Mouse (Mus musculus) kidney, adult 9 months (tissue): Measurements from ENCODE around the gene Kmt2d.
"Not testable (repeated sequence)": the region's sequence is repeated elsewhere in the genome, so short reads cannot be mapped to it uniquely, and the experiment has no call there.

Experiments used
- DNase-seq: peaks from one replicate; pipeline ENCODE4 v3.0.0; 2022

Kmt2d gene

DNA sequence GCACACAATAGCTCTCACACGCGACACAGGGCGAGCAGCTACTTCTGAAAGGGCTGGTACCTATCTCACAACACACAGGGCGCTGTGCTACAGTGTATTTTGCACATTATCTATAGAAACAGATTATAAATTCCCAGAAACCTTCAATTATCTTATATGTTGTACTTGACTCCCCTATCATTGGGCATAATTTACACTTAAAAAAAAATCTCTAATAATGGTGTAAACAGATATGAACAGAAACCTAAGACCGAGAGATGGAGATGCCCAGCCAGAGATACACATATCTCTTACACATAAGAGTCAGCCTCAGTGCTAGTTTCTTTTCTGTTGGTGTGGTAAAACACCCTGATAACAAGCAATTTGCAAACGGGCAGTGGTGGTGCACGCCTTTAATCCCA is 43.4 kb downstream of the Kmt2d start:
- no peak for DNase-seq

DNA sequence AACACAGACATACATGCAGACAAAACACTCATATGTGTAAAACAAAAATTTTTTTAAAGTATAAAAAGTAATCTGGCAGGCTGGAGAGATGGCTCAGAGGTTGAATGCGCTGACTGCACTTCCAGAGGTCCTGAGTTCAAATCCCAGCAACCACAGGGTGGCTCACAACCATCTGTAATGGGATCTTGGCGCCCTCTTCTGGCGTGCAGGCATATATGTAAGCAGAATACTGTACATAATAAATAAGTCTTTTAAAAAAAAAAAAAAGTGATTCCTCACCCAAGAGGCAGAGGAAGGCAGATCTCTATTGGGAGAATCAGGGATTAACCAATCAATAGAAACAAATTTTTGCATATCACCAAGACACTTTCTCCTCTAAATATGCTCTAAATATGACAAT is 47.6 kb downstream of the Kmt2d start:
- DNase-seq = no peak

DNA sequence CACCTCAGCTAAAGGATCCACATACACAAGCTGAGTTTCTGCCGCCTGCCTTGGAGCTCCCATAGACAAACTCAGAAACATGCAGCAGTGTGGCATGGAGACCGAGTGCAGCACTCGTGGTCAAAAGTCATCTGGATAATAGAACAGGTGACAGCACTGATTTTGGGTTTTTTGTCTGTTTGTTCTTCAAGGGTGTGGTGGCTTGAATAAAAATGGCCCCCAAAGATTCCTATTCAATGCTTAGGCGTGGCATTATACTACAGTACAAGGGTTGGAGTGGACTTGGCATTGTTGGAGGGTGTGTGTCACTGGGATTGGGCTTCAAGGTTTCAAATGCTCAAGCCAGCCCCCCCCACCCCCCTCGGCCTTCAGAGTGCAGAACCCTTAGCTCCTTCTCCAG is 48.9 kb downstream of the Kmt2d start:
- DNase-seq = no peak

DNA sequence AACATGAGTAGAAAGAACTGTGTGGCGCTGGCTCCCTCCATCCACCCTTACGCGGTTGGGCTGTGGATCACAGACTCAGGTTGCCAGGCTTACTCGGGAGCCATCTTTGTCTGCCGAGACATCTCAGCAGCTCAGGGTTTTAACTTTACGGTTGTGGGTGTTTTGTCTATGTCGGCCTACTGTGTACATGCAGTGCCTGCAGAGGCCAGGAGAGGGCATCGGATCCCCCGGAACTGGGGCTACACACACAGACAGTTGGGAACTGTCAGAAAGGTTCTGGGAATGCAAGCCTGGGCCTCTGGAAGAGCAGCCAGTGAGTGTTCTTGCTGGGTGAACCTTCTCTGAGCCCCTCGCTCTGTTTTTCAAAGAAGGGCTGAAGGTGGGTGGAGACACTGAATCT is 49.6 kb downstream of the Kmt2d start:
- DNase-seq = no peak

DNA sequence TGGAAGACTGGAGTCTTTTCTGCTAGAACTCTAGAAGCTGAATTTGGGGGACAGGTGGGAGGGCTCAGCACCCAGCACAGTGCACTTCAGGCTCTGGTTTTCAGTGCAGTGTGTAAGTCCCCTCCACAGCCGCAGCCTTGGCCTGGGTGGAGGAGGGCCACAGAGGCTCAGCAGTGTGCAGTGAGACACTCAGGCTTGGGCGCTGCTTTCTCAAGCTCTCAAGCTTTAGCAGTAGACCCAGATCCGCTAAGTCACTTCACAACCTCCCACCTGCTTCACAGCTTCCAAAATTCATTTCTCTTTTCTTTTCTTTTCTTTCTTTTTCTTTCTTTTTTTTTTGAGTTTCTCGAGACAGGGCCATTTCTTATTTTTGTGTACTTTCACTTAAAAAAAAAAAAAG is 50.1 kb downstream of the Kmt2d start:
- DNase-seq = no peak

DNA sequence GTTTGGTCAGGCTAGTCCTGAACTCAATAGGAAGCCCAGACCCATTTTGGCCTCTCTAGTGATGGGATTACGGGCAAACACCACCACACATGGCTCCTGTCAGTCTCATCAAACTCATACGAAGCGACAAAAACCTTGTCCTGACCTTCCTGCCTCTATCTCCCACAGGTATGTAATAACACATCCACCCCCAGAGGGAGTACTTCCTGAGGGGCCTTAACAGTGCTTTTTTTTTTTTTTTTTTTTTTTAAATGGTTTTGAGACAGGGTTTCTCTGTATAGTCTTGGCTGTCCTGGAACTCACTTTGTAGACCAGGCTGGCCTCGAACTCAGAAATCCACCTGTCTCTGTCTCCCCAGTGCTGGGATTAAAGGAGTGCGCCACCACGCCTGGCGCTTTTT is 52.8 kb downstream of the Kmt2d start:
- DNase-seq = no peak

DNA sequence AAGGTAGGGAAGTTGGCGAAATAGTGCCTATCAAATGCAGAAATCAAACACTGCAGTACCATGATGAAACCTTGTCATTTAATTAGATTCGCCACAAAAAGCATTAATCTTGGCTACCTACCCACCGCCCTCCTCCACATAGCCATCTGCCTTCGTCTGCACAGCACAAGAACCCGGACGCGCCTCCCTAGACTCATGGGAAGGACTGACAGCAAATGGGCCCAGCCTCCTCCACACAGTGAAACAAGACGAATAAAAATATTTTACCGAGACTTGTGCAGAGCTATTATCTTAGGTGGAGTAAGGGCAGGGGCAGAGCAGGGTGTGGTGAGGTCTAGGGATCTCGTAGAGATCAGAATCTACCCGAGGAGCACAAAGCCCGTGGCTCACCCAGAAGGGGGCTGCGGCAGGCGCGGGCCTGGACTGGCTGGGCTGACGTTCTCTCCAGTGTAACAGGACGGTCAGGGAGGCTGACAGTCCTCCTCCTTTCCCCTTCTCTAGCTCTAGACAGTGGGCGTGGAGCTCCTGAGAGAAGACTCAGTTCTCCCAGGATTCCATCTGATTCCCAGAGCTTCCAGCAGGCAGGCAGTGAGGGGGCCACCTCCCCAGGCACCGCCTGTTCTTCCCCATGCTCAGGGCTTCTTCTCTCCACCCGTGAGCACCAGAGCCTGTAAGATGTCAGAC is 58.1 kb downstream of the Kmt2d start:
- no peak for DNase-seq

DNA sequence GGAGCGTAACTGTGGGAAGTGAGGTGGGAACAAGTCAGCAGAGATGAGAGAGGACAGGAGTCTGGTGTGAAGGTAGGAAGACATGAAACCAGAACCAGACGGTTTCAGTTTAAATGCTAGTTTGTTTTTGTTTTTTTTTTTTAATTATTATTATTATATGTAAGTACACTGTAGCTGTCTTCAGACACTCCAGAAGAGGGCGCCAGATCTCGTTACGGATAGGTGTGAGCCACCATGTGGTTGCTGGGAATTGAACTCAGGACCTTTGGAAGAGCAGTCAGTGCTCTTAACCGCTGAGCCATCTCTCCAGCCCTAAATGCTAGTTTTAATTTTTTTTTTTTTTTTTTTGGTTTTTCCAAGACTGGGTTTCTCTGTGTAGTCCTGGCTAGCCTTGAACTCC is 60.8 kb downstream of the Kmt2d start:
- not testable (repeated sequence) for DNase-seq

DNA sequence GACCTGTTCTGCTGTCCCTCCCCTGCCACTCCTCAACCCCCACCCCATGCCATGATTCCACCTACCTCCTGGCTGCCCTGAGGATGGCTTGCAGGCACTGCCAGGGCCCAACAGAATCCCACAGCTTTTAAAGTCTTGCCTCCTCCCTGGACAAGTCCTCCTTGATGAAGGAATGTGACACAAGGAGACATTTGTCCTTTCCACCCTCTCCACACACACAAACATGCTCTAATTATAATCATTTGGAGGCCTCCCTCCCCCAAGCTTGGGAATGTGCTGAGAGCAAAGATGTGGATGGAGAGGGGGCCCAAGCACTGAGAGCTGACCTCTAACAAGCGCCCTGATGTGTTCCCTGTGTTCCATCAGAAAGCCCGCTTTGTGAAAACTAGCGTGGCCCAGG is 61.6 kb downstream of the Kmt2d start, which contains the start of gene Ddn:
TSS of gene Ddn (minus strand) at position 101 of the 400 bp plus-strand sequence.
- no peak for DNase-seq

DNA sequence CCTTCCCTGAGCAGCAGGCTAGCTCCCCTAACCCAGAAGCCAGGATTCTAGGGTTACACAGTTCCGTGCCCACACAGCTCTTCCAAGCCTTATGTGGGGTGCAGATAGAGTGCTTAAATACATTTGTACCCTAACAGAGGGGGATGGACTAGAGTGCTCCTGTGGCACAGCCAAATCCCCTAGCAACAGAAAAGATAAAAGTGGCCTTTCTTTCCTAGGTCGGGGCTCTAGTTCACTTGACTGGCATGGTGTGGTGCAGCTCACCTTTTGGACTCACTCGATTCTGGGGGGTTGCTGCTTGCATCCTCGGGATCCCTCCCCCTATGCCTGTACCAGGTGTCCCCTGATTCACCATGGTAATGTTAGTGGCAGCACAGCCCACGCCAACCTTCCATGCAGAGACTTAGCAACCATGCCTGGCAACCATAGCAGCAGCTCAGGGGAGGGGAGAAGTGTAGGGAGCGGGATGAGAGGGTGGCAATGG is 62.3 kb downstream of the Kmt2d start:
- DNase-seq = no peak

DNA sequence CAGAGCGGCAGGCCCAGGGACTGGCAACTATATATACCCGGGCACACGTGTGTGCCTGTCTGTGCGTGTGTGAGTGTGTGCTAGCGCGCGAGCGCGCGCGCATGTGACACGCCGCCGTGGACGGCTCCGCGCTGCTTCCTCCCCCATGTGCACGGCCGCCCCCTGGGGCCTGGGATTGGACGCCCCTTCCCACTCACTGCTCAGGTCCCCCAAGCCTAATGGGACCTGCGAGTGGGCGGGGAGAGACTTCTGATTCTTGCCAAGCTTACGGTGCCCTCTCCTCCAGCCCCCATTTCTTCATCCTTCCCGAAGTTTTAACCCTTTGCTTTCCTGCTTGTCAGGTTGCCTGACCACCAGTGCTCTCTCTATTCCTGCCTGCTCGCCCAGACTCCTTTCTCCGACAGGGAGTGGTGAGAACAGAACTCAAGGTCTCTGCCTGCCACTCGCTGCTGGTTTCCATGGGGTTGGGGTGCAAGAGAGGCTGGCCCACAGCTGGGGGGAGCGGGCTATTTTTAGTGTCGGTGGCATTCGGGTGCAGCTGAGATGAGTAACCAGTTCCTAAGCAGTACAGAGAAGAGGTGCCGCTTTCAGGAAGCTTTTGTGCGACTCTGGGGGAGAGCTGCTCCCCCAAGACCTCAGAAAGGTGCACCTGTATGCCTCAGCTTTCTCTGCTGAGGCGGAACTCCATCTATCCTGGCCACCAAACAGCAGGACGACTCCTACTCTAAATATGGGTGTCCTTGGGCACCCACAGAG is 62.9 kb downstream of the Kmt2d start:
- no peak for DNase-seq

DNA sequence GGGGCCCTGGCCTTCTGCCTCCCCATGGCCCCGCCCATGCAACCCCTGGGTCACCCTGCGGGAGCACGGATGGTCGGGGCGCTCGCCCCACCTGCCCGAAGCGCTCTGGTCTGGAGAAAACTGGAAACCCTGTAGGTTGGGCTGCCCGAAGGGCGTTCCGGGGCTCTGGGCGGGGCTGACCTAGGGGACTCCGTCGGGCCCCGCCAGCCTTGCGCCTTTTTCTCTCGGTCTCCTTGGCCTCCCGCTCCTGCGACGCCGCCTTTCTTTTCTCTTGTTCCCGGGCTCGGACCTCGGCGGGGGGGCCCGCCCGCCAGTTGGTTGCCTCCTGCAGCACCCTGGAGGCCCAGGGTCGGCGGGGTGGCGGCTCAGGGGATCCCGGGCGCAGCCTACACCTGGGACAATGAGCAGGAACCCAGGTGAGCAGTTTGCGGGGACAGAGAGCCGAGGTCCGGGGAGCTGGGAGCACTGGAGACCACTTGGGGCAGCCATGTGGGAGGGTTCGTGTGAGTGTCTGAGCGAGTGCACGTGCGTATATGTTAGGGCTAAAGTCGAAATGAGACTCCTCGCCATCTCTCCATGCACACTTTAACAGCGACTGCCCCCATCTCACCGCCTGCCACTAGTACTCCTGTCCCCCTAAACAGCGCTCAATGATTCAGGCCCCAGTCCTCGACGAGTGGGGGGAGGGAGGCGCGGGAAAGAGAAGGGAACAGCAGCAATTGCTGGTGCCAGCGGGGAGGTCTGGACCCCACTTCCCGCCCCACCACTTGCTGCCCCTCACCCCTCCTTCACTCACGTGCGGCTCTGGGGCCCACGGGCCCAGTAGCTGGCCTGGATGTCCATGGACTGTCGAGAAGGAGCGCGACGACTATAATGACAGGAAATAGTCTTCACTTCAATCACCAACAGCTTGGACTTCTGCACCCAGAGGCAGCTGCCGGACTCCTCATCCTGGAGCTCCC is 63.9 kb downstream of the Kmt2d start:
- no peak for DNase-seq

DNA sequence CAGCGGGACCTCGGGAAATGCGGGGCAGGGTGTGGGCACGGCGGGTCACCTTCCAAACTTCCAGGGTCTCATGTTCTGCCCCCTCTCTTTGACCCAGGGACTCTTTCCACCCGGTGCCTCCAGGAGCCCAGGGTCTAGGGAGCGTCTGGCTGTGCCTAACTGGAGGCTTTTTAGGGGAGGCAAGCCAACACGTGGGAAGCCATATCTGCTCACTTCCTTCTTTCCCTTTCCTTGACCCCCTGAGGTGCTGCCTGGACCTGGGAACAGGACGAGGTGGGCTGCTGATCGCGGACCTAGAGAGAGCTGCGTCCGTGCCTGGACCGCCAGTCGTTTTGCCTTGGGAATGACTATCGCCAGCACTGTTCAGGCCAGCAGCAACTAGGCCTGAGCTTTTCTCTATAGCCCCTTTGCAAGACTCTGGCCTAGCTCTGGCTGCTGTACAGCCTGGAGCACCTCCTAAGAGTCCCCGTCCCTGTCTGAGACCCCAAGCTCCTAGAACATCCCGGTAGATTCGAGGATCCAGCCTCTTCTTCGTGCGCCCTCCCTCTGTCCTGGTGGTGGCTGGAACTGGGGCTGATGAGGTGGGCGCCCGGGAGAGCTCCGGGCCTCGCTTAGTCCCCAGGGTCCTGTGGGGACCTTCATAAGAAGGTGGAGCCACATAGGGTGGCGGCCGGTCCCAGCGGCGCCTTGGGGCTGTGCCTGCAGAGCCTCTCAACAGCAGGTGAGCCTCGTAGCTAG is 64.8 kb downstream of the Kmt2d start:
- no peak for DNase-seq

DNA sequence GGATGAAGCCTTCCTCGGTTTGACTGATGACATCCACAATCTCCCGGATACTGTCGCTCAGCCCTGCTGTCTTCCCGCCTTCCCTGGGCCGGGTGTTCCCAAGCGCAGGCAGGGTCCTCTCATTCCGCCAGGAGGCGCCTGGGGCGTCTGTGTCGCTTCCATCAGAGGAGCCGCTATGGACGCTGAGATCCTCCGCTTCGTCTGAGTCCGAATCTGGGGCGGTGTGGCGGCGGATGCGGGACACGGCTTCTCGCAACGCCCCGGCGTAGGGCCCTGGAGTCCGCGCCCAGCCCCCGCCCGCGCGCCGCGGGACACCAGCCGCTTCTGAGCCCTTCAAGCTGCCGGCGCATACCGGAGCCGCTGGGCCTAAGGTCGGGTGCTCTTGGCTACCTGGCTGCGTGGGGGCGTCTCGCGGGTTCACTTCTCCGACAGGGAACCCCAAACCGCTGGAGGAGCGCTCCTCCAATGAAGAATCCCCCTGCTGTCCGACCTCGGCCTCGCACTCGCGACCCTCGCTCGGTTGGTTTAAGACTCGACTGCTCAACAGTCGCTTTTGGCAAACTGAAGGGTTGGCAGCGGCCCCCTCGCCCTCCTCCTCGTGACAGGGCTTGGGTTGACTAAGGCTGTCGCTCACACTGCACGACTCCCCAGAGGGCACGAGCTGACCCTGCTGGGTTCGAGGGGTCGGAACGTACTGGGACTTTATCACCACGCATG is 65.5 kb downstream of the Kmt2d start:
- DNase-seq = peak; percentile 65

DNA sequence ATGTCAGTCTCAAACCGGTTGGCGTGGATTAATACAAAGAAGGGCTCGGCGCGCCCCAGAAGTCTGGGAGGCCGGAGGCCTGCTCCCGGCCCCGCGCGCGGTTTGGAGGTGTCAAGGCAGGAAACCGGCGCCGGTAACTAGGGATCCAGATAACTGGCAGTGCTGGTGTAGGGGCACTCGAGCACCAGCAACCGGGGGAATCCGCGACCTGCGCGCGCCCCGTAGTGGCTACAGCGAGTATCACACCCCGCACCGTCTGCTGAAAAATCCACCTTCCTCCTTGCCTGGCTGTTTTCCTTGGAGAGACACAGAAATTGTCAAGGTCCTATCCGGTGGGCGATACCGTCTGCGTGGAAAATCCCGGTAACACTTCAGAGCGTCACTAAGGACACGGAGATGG is 67.0 kb downstream of the Kmt2d start:
- peak; percentile 87 for DNase-seq

DNA sequence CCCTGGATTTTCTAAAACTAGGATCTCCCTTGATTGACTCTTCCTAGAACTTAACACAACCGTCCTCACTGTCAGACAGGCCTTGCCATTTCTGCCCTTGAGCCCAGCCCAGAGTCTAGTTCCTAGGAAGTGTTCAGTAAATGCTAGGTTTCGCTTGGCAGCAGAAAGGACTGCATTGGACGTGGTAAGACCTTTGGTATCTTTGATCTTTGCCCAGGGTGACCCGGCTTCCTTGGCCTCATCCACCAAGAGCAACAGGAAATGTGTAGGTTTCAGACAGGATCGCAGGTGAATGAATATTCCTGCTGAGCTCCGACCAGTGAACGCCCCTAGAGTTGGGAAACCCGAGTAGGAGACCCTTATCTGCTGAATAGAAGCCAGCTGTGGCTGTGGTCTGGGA is 68.1 kb downstream of the Kmt2d start:
- peak; percentile 61 for DNase-seq

DNA sequence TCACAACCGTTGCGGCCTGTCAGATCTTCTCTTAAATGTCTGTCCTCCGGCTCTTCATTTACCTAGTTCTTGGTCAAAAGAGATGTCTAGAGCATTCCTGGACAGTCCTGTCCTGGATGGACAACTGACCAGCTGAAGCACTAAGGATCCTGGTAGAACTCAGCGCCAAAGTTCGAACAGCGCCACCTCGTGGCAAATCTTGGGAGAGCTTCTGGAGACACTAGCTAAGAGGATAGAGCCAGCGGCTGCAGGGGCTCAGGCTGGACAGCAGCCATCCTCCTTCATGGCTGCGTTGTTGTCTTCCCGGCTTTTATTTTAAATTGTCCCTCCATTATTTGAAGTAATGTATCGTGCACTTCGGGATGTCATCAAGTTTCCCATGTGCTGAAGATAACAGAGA is 71.6 kb downstream of the Kmt2d start:
- peak; percentile 83 for DNase-seq

DNA sequence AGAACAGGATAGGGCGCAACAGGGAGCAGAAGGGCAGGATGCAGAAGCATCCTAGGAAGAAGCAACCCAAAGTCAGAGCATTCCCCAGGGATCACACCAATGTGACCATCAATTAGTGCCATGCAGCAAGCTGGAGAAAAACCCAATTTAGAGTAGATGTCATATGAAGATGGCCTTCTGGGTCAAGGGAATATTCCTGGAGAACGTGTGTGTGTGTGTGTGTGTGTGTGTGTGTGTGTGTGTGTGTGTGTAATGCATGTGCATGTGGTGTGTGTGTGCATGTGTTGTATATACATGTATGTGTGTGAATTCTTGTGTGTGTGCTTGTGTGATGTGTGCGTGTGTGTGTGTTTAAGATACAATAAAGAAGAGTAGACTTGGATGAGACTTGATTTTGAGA is 72.1 kb downstream of the Kmt2d start:
- no peak for DNase-seq

DNA sequence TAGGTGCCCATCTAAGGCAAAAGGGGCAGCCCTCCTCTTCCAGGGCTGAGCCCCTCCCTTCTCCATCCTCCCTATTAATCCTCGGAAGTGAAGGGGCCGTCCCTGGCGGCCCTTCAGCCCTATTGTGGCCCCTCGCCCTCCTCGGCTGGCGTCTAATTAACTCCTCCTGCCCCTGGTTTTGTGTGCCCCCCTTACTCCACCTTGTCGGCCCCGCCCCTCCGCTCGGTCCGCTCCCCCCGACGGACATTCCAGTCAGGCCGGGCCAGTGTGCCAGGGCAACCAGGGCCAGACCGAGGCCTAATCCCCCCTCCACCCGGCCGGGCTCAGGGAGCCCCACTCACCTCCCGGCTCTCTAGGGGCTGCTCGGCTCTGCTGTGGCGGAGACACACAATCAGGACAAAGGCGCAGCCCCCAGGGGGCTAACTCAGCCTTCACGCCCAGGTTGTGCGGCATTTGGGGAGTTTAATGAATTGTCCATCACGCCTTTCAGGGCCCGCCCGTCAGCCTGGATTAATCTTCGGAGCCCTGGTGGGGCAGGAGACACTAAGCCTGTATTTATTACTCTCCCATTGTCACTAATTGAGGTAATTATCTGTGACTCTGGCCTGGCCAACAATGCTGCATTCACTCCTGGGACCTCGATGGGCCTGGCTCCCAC is 73.0 kb downstream of the Kmt2d start:
- no peak for DNase-seq

DNA sequence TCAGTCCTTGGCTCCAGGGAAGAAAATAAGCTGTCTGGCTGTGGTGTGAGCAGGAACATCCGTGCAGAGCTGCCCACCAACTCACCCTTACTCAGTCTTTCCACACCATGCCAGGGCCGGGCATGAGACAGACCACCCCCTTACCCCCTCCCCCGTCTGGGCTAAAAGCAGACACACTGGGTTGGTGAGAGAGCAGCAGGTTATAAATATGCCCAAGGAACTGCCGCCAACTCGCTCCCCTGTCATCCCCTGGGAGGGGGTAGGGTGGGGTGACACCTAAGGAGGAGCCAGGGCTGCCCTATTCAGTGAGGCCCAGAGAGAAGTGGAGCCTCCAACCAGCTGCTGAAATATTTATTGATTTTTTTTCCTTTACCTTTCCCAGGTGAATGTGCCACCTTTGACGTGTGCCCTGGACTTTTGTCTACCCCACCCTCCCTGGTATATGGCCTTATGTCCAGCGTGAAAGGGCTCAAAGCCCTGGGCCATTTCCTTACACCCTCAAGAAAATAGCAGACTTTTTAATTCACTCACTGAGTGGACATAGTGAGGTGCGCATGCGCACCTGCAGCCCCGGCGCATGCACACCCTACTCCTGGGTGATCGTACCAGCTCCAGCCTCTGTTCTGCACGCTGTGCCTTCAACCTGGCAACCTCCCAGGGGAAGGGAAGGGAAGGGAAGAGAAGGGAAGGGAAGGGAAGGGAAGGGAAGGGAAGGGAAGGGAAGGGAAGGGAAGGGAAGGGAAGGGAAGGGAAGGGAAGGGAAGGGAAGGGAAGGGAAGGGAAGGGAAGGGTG is 74.0 kb downstream of the Kmt2d start:
- no peak for DNase-seq
